ENCODE assay signal across 26 mouse cellular contexts in the genomic region with DNA sequence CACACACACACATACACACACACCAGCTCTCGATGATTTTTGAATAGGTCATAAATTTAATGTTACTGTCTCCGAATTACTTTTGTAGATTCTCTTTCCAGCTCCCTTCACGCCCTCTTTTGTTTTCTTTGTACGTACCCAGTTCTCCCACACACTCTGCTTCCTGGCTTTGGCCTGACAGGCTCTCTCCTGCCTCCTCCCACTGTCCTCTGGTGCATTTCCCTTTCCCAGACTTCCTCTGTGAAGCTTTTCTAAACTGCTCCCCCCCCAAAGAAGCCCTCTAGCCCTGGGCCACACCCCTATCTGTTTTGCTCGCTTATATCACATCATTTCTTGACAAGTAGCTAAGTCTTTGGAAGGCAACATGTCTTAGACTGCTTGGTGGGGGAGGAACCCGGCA. TPM values are rescaled to one million over a fixed set of nuclear protein-coding genes. Genes with fewer than 3 reads are reported as not detected.
DNase-seq lines count a peak whose midpoint lies in the region; ATAC-seq and TF ChIP-seq lines count a peak whose summit lies in the region.
"Had no signal": no experiment of that assay in that cellular context is flagged by ENCODE, and none has a peak within 500 bp of the region (broad histone marks: within the 10 kb centered on the region; RNA-seq: fewer than 3 reads in every experiment).

No protein-coding gene starts in this region.

- no peak overlapping the region for H3K27ac ChIP-seq in kidney, adult 2 months (ENCODE audit: insufficient read depth, low read depth, low read length)
- H3K27ac ChIP-seq: forebrain, embryonic 13.5 days; heart, embryonic 15.5 days; hindbrain, embryonic 14.5 days; limb, embryonic 13.5 days; liver, embryonic 13.5 days; lung, embryonic 15.5 days had no signal

- ATAC-seq in granulocyte monocyte progenitor cell, adult 5-6 weeks (replicated peaks; ENCODE audit: poor library complexity, severe bottlenecking) = no peak
- no peak for ATAC-seq in erythroid progenitor cell, adult 5-6 weeks (replicated peaks; ENCODE audit: low FRiP score, poor library complexity, severe bottlenecking)
- ATAC-seq: activated CD4-positive, CD25-positive, alpha-beta regulatory T cell, adult 4 months; forebrain, embryonic 13.5 days had no signal

- H3K36me3 ChIP-seq in kidney, adult 2 months (ENCODE audit: control insufficient read depth, insufficient read depth, low read length) = no peaks in the 10 kb centered on the region
- H3K36me3 ChIP-seq: heart, embryonic 15.5 days; limb, embryonic 13.5 days; liver, embryonic 13.5 days; lung, embryonic 15.5 days had no signal

- H3K4me1 ChIP-seq in kidney, adult 2 months (ENCODE audit: control insufficient read depth, insufficient read depth, low read length) = 0 out of 2 replicates have a peak, but pooled peaks cover 2% of the 10 kb centered on the region
- H3K4me1 ChIP-seq: forebrain, embryonic 13.5 days; limb, embryonic 13.5 days; liver, embryonic 13.5 days had no signal

- TF ChIP-seq POLR2A in kidney, adult 2 months (IDR thresholded peaks at IDR 0.05; ENCODE audit: low read depth, low read length) = no peak

- 31% methylated on average over 6 of the region's 6 CpGs for WGBS in kidney, adult 2 months

- DNase-seq in kidney, adult 2 months = peak; percentile 67
- no peak for DNase-seq in kidney, adult 11 months
- DNase-seq in testis, postnatal 14 days (ENCODE audit: low spot score) = peak; percentile 49
- DNase-seq in testis, postnatal 10 days (ENCODE audit: low spot score) = no peak
- DNase-seq in heart, postnatal 4 days = peak; percentile 41
- DNase-seq: adrenal gland, postnatal 10 days; cerebellum, adult 9-11 months; gastrocnemius, postnatal 14 days; liver, embryonic 13.5 days; midbrain, embryonic 14.5 days; right cerebral cortex, postnatal 25 days had no signal

- no peak for TF ChIP-seq CTCF in kidney, adult 2 months (conservative IDR thresholded peaks at IDR 0.05; ENCODE audit: insufficient read depth, insufficient read length, low read depth, low read length)

- H3K27me3 ChIP-seq in kidney, adult 2 months (replicated peaks; ENCODE audit: control insufficient read depth, insufficient read depth, low read length) = no peaks in the 10 kb centered on the region
- H3K27me3 ChIP-seq: heart, embryonic 15.5 days; limb, embryonic 13.5 days; liver, embryonic 13.5 days had no signal

- no peak overlapping the region for H3K4me3 ChIP-seq in kidney, adult 2 months (ENCODE audit: insufficient read depth, low read depth, low read length)
- H3K4me3 ChIP-seq: forebrain, embryonic 13.5 days; heart, embryonic 15.5 days; limb, embryonic 13.5 days; liver, embryonic 13.5 days; lung, embryonic 15.5 days had no signal

RNA-seq across cellular contexts. Expression of a gene that starts 12.5 kb away (rescaled TPM):
- polyA plus RNA-seq in kidney, adult 2 months (2012; rRNA removed) = 0.36 and 0.69 TPM in 2 replicates
- total RNA-seq in heart, postnatal 4 days (2021) = under 1 TPM; 0.45 TPM
- total RNA-seq in granulocyte monocyte progenitor cell, adult 5-6 weeks (2014; fragmentation: Nextera tagmentation) = not detected in 2 replicates
- total RNA-seq in granulocyte monocyte progenitor cell, adult 5-6 weeks (2017) = not detected in 2 replicates
- total RNA-seq in erythroid progenitor cell, adult 5-6 weeks (2015; ENCODE audit: low replicate concordance) = not detected in 2 replicates
- not detected in 2 replicates for total RNA-seq in erythroid progenitor cell, adult 5-6 weeks (2017; ENCODE audit: low replicate concordance)
- total RNA-seq: gastrocnemius, postnatal 14 days; megakaryocyte, adult 5-6 weeks had no signal
- polyA plus RNA-seq: activated CD4-positive, CD25-positive, alpha-beta regulatory T cell, adult 4 months; liver, embryonic 13.5 days had no signal

RNA-seq across cellular contexts. Expression of a gene that starts 21.3 kb away (rescaled TPM):
- polyA plus RNA-seq in kidney, adult 2 months (2012; rRNA removed) = 54.9 and 73.8 TPM in 2 replicates
- 10 to 100 TPM; 56.0 to 61.3 TPM for total RNA-seq in heart, postnatal 4 days (2021)
- 81.0 and 96.9 TPM in 2 replicates for total RNA-seq in granulocyte monocyte progenitor cell, adult 5-6 weeks (2014; fragmentation: Nextera tagmentation)
- 91.6 and 110 TPM in 2 replicates for total RNA-seq in granulocyte monocyte progenitor cell, adult 5-6 weeks (2017)
- 8.6 and 24.3 TPM in 2 replicates for total RNA-seq in erythroid progenitor cell, adult 5-6 weeks (2015; ENCODE audit: low replicate concordance)
- 2.2 and 10.8 TPM in 2 replicates for total RNA-seq in erythroid progenitor cell, adult 5-6 weeks (2017; ENCODE audit: low replicate concordance)

RNA-seq across cellular contexts. Expression of a gene that starts 28.1 kb away (rescaled TPM):
- 26.5 and 33.7 TPM in 2 replicates for polyA plus RNA-seq in kidney, adult 2 months (2012; rRNA removed)
- 10 to 100 TPM; 24.9 to 29.3 TPM for total RNA-seq in heart, postnatal 4 days (2021)
- total RNA-seq in granulocyte monocyte progenitor cell, adult 5-6 weeks (2014; fragmentation: Nextera tagmentation) = 81.6 and 134 TPM in 2 replicates
- total RNA-seq in granulocyte monocyte progenitor cell, adult 5-6 weeks (2017) = 25.6 and 35.4 TPM in 2 replicates
- 6.7 and 32.4 TPM in 2 replicates for total RNA-seq in erythroid progenitor cell, adult 5-6 weeks (2015; ENCODE audit: low replicate concordance)
- 4.4 TPM in 1 of 2 replicates, not detected in the other for total RNA-seq in erythroid progenitor cell, adult 5-6 weeks (2017; ENCODE audit: low replicate concordance)

RNA-seq across cellular contexts. Expression of a gene that starts 28.2 kb away (rescaled TPM):
- 3.1 and 4.2 TPM in 2 replicates for polyA plus RNA-seq in kidney, adult 2 months (2012; rRNA removed)
- total RNA-seq in heart, postnatal 4 days (2021) = 1 to 10 TPM; 7.2 to 7.3 TPM
- 1.1 and 5.5 TPM in 2 replicates for total RNA-seq in granulocyte monocyte progenitor cell, adult 5-6 weeks (2014; fragmentation: Nextera tagmentation)
- 9.1 and 11.2 TPM in 2 replicates for total RNA-seq in granulocyte monocyte progenitor cell, adult 5-6 weeks (2017)
- total RNA-seq in erythroid progenitor cell, adult 5-6 weeks (2015; ENCODE audit: low replicate concordance) = 9.6 TPM in 1 of 2 replicates, not detected in the other
- total RNA-seq in erythroid progenitor cell, adult 5-6 weeks (2017; ENCODE audit: low replicate concordance) = 9.8 TPM in 1 of 2 replicates, not detected in the other

RNA-seq across cellular contexts. Expression of a gene that starts 32.3 kb away (rescaled TPM):
- not detected in 2 replicates for polyA plus RNA-seq in kidney, adult 2 months (2012; rRNA removed)
- not detected for total RNA-seq in heart, postnatal 4 days (2021)
- total RNA-seq in granulocyte monocyte progenitor cell, adult 5-6 weeks (2014; fragmentation: Nextera tagmentation) = not detected in 2 replicates
- total RNA-seq in granulocyte monocyte progenitor cell, adult 5-6 weeks (2017) = not detected in 2 replicates
- not detected in 2 replicates for total RNA-seq in erythroid progenitor cell, adult 5-6 weeks (2015; ENCODE audit: low replicate concordance)
- total RNA-seq in erythroid progenitor cell, adult 5-6 weeks (2017; ENCODE audit: low replicate concordance) = not detected in 2 replicates
- total RNA-seq: adrenal gland, postnatal 10 days; gastrocnemius, postnatal 14 days; left cerebral cortex, postnatal 14 days; megakaryocyte, adult 5-6 weeks; neutrophil, adult 5-6 weeks had no signal
- polyA plus RNA-seq: activated CD4-positive, CD25-positive, alpha-beta regulatory T cell, adult 4 months; brain, embryonic 14.5 days; cortical plate, adult 2 months; embryonic facial prominence, embryonic 11.5 days; forebrain, embryonic 13.5 days; heart, embryonic 15.5 days; hindbrain, embryonic 14.5 days; limb, embryonic 13.5 days; liver, embryonic 13.5 days; midbrain, embryonic 14.5 days; spleen, adult 2 months had no signal

Comparison
In these comparisons a context has a peak if more than half of its experiments do, and no peak if none do; other contexts are left out.
1. DNase-seq: peak in kidney, adult 2 months (single experiment), testis, postnatal 14 days (single experiment) and heart, postnatal 4 days (single experiment); none in kidney, adult 11 months (single experiment) and testis, postnatal 10 days (single experiment).